Mouse (Mus musculus): ENCODE measurements around the gene Ccdc148.

Ccdc148 gene

GRCm38 (mm10) chr2:58783526-58783925 lies 377.0 kb downstream of the Ccdc148 start:
- DNase-seq (ENCODE audit: low spot score in 2 of 2), result no peak

- DNase-seq (ENCODE audit: low spot score in 2 of 2), result no peak
Observed at GRCm38 (mm10) chr2:58778986-58779495, 381.4 kb downstream of the Ccdc148 start.

GRCm38 (mm10) chr2:58773833-58774232 lies 386.6 kb downstream of the Ccdc148 start:
- DNase-seq (ENCODE audit: low spot score in 2 of 2), result no peak
